Mouse (Mus musculus) splenic B cell, adult 2 months (primary cell): ENCODE results near the gene Plscr5.

Experiments used
- DNase-seq: peaks from one replicate; pipeline ENCODE4 v3.0.0-alpha.2; 2011; ENCODE audit warnings: low read depth, low spot score
- H3K27me3 ChIP-seq: 2 replicates; pipeline ENCODE4 v1.6.1; 2012; ENCODE audit warnings: mild to moderate bottlenecking, low read length, moderate library complexity, mixed read lengths; ENCODE audit not compliant: control insufficient read depth, poor library complexity, insufficient read depth, severe bottlenecking
- H3K36me3 ChIP-seq: 2 replicates; pipeline ENCODE4 v1.6.1; 2012; ENCODE audit warnings: mild to moderate bottlenecking, low read length, moderate library complexity, mixed read lengths; ENCODE audit not compliant: control insufficient read depth, poor library complexity, insufficient read depth, severe bottlenecking

Plscr5 gene

GRCm38 (mm10) chr9:92211048-92211447 is 18.3 kb downstream of the Plscr5 start:
- DNase-seq: no peak
- Histone ChIP-seq H3K27me3 (no peaks in the 10 kb centered on the region), H3K36me3 (no peaks in the 10 kb centered on the region)

- Histone ChIP-seq H3K27me3 (no peaks in the 10 kb centered on the region), H3K36me3 (no peaks in the 10 kb centered on the region)
- no peak for DNase-seq
Observed at GRCm38 (mm10) chr9:92217484-92217883, 24.7 kb downstream of the Plscr5 start.

GRCm38 (mm10) chr9:92217896-92218295 is 25.2 kb downstream of the Plscr5 start:
- Histone ChIP-seq H3K27me3 (no peaks in the 10 kb centered on the region), H3K36me3 (no peaks in the 10 kb centered on the region)
- DNase-seq: no peak

- no peak for DNase-seq
- H3K36me3 ChIP-seq: no peaks in the 10 kb centered on the region
- no peaks in the 10 kb centered on the region for H3K27me3 ChIP-seq
Observed at GRCm38 (mm10) chr9:92220151-92220550, 27.4 kb downstream of the Plscr5 start.

GRCm38 (mm10) chr9:92221480-92221879 is 28.7 kb downstream of the Plscr5 start:
- DNase-seq: no peak
- no peaks in the 10 kb centered on the region for H3K27me3 ChIP-seq
- H3K36me3 ChIP-seq: no peaks in the 10 kb centered on the region

GRCm38 (mm10) chr9:92224598-92225231 is 32.0 kb downstream of the Plscr5 start:
- Histone ChIP-seq H3K36me3 (no peaks in the 10 kb centered on the region), H3K27me3 (no peaks in the 10 kb centered on the region)
- no peak for DNase-seq

GRCm38 (mm10) chr9:92226127-92226655 is 33.5 kb downstream of the Plscr5 start:
- H3K36me3 ChIP-seq: no peaks in the 10 kb centered on the region
- DNase-seq: no peak
- H3K27me3 ChIP-seq: no peaks in the 10 kb centered on the region

- Histone ChIP-seq H3K36me3 (no peaks in the 10 kb centered on the region), H3K27me3 (no peaks in the 10 kb centered on the region)
- no peak for DNase-seq
Observed at GRCm38 (mm10) chr9:92226795-92227194, 34.1 kb downstream of the Plscr5 start.

GRCm38 (mm10) chr9:92228867-92229832 is 36.4 kb downstream of the Plscr5 start:
- H3K36me3 ChIP-seq: no peaks in the 10 kb centered on the region
- no peaks in the 10 kb centered on the region for H3K27me3 ChIP-seq
- DNase-seq: no peak

GRCm38 (mm10) chr9:92229833-92230205 is 37.1 kb downstream of the Plscr5 start:
- DNase-seq: no peak
- Histone ChIP-seq H3K36me3 (no peaks in the 10 kb centered on the region), H3K27me3 (no peaks in the 10 kb centered on the region)

GRCm38 (mm10) chr9:92234901-92235458 is 42.2 kb downstream of the Plscr5 start:
- H3K27me3 ChIP-seq: no peaks in the 10 kb centered on the region
- no peaks in the 10 kb centered on the region for H3K36me3 ChIP-seq
- DNase-seq: no peak

GRCm38 (mm10) chr9:92248773-92249446 is 56.2 kb downstream of the Plscr5 start:
- Histone ChIP-seq H3K36me3 (no peaks in the 10 kb centered on the region), H3K27me3 (no peaks in the 10 kb centered on the region)
- DNase-seq: no peak

- Histone ChIP-seq H3K27me3 (no peaks in the 10 kb centered on the region), H3K36me3 (no peaks in the 10 kb centered on the region)
- peak; percentile 43 for DNase-seq
Observed at GRCm38 (mm10) chr9:92249447-92249852, 56.7 kb downstream of the Plscr5 start, which contains the start of gene Plscr1. TSS of gene Plscr1 (plus strand) at chr9:92249750.

- H3K27me3 ChIP-seq: no peaks in the 10 kb centered on the region
- peak; percentile 54 for DNase-seq
Observed at GRCm38 (mm10) chr9:92249987-92250772, 57.4 kb downstream of the Plscr5 start.

More at GRCm38 (mm10) chr9:92249987-92250772, 57.4 kb downstream of the Plscr5 start:
- no peaks in the 10 kb centered on the region for H3K36me3 ChIP-seq
